Mouse (Mus musculus): Measurements from ENCODE around the gene Itsn2. TPM values are rescaled to one million over a fixed set of nuclear protein-coding genes. Genes with fewer than 3 reads are reported as not detected.

Gene Itsn2
- polyA plus RNA-seq, 1 experiment from 2014 or later = 18.5 TPM

- Histone ChIP-seq H3K4me3 (ENCODE audit: low read depth, low read length) (no peak overlapping the region), H3K4me1 (replicated peaks; ENCODE audit: control insufficient read depth, insufficient read depth, low read length) (no peaks in the 10 kb centered on the region), H3K9me3 (ENCODE audit: control insufficient read depth, low read length) (no peaks in the 10 kb centered on the region), H3K27me3 (ENCODE audit: control insufficient read depth, insufficient read depth, low read length) (no peaks in the 10 kb centered on the region), H3K4me2 (ENCODE audit: low read depth, low read length, severe bottlenecking) (no peak overlapping the region), H3K27ac (ENCODE audit: low read depth, low read length) (no peak overlapping the region), H3K9ac (ENCODE audit: low read length) (no peak overlapping the region), H3K36me3 (ENCODE audit: control insufficient read depth, insufficient read depth, low read length) (no peaks in the 10 kb centered on the region)
- 83% methylated on average over 4 of the region's 4 CpGs for WGBS
- no peak for ATAC-seq (replicated peaks; ENCODE audit: low FRiP score)
- no peak for DNase-seq (ENCODE audit: low spot score)
These were observed 115.9 kb downstream of the Itsn2 start for GRCm38 (mm10) chr12:4708296-4708695.

GRCm38 (mm10) chr12:4708881-4709604 is 116.6 kb downstream of the Itsn2 start:
- ATAC-seq (replicated peaks; ENCODE audit: low FRiP score) = 0 out of 2 replicates have a peak, but pooled peaks have one; percentile 30
- H3K27ac ChIP-seq (ENCODE audit: low read depth, low read length) = no peak overlapping the region
- DNase-seq (ENCODE audit: low spot score) = no peak

GRCm38 (mm10) chr12:4709926-4710325 is 117.5 kb downstream of the Itsn2 start:
- Histone ChIP-seq H3K36me3 (ENCODE audit: control insufficient read depth, insufficient read depth, low read length) (no peaks in the 10 kb centered on the region), H3K27me3 (ENCODE audit: control insufficient read depth, insufficient read depth, low read length) (no peaks in the 10 kb centered on the region), H3K4me1 (replicated peaks; ENCODE audit: control insufficient read depth, insufficient read depth, low read length) (no peaks in the 10 kb centered on the region), H3K9me3 (ENCODE audit: control insufficient read depth, low read length) (no peaks in the 10 kb centered on the region), H3K9ac (ENCODE audit: low read length) (no peak overlapping the region), H3K27ac (ENCODE audit: low read depth, low read length) (no peak overlapping the region), H3K4me3 (ENCODE audit: low read depth, low read length) (no peak overlapping the region), H3K4me2 (ENCODE audit: low read depth, low read length, severe bottlenecking) (no peak overlapping the region)
- WGBS = 87% methylated on average over 7 of the region's 7 CpGs
- DNase-seq (ENCODE audit: low spot score) = no peak
- no peak for ATAC-seq (replicated peaks; ENCODE audit: low FRiP score)

More at GRCm38 (mm10) chr12:4708881-4709604, 116.6 kb downstream of the Itsn2 start:
- no peaks in the 10 kb centered on the region for H3K4me1 ChIP-seq (replicated peaks; ENCODE audit: control insufficient read depth, insufficient read depth, low read length)
- no peak overlapping the region for H3K4me3 ChIP-seq (ENCODE audit: low read depth, low read length)
- no peaks in the 10 kb centered on the region for H3K9me3 ChIP-seq (ENCODE audit: control insufficient read depth, low read length)
- H3K36me3 ChIP-seq (ENCODE audit: control insufficient read depth, insufficient read depth, low read length) = no peaks in the 10 kb centered on the region
- no peak overlapping the region for H3K4me2 ChIP-seq (ENCODE audit: low read depth, low read length, severe bottlenecking)
- 79% methylated on average over 8 of the region's 8 CpGs for WGBS
- H3K27me3 ChIP-seq (ENCODE audit: control insufficient read depth, insufficient read depth, low read length) = no peaks in the 10 kb centered on the region
- H3K9ac ChIP-seq (ENCODE audit: low read length) = no peak overlapping the region

GRCm38 (mm10) chr12:4713361-4713760 is 120.9 kb downstream of the Itsn2 start:
- no peak overlapping the region for H3K4me3 ChIP-seq (ENCODE audit: low read depth, low read length)
- WGBS = 91% methylated on average over 4 of the region's 4 CpGs

GRCm38 (mm10) chr12:4715606-4716005 is 123.2 kb downstream of the Itsn2 start:
- Histone ChIP-seq H3K9me3 (ENCODE audit: control insufficient read depth, low read length) (no peaks in the 10 kb centered on the region), H3K36me3 (ENCODE audit: control insufficient read depth, insufficient read depth, low read length) (no peaks in the 10 kb centered on the region), H3K9ac (ENCODE audit: low read length) (no peak overlapping the region), H3K4me1 (replicated peaks; ENCODE audit: control insufficient read depth, insufficient read depth, low read length) (no peaks in the 10 kb centered on the region), H3K4me3 (ENCODE audit: low read depth, low read length) (no peak overlapping the region), H3K27me3 (ENCODE audit: control insufficient read depth, insufficient read depth, low read length) (no peaks in the 10 kb centered on the region), H3K27ac (ENCODE audit: low read depth, low read length) (no peak overlapping the region), H3K4me2 (ENCODE audit: low read depth, low read length, severe bottlenecking) (no peak overlapping the region)
- DNase-seq (ENCODE audit: low spot score) = no peak
- WGBS = 90% methylated on average over 10 of the region's 10 CpGs
- no peak for ATAC-seq (replicated peaks; ENCODE audit: low FRiP score)

More at GRCm38 (mm10) chr12:4713361-4713760, 120.9 kb downstream of the Itsn2 start:
- Histone ChIP-seq H3K27ac (ENCODE audit: low read depth, low read length) (no peak overlapping the region), H3K36me3 (ENCODE audit: control insufficient read depth, insufficient read depth, low read length) (no peaks in the 10 kb centered on the region), H3K4me2 (ENCODE audit: low read depth, low read length, severe bottlenecking) (no peak overlapping the region), H3K4me1 (replicated peaks; ENCODE audit: control insufficient read depth, insufficient read depth, low read length) (no peaks in the 10 kb centered on the region), H3K9me3 (ENCODE audit: control insufficient read depth, low read length) (no peaks in the 10 kb centered on the region), H3K9ac (ENCODE audit: low read length) (no peak overlapping the region), H3K27me3 (ENCODE audit: control insufficient read depth, insufficient read depth, low read length) (no peaks in the 10 kb centered on the region)
- DNase-seq (ENCODE audit: low spot score) (no peak), ATAC-seq (replicated peaks; ENCODE audit: low FRiP score) (no peak)

- peak; percentile 82 for ATAC-seq (replicated peaks; ENCODE audit: low FRiP score)
- no peak overlapping the region for H3K4me2 ChIP-seq (ENCODE audit: low read depth, low read length, severe bottlenecking)
- H3K27me3 ChIP-seq (ENCODE audit: control insufficient read depth, insufficient read depth, low read length) = no peaks in the 10 kb centered on the region
- no peaks in the 10 kb centered on the region for H3K36me3 ChIP-seq (ENCODE audit: control insufficient read depth, insufficient read depth, low read length)
- H3K4me1 ChIP-seq (replicated peaks; ENCODE audit: control insufficient read depth, insufficient read depth, low read length) = no peaks in the 10 kb centered on the region
- WGBS = 11% methylated on average over 7 of the region's 7 CpGs
- peak; percentile 62 for DNase-seq (ENCODE audit: low spot score)
- no peak overlapping the region for H3K27ac ChIP-seq (ENCODE audit: low read depth, low read length)
- H3K4me3 ChIP-seq (ENCODE audit: low read depth, low read length) = no peak overlapping the region
- H3K9me3 ChIP-seq (ENCODE audit: control insufficient read depth, low read length) = no peaks in the 10 kb centered on the region
- no peak overlapping the region for H3K9ac ChIP-seq (ENCODE audit: low read length)
These were observed 125.0 kb downstream of the Itsn2 start for GRCm38 (mm10) chr12:4717417-4717816.

GRCm38 (mm10) chr12:4719066-4719761 is 126.8 kb downstream of the Itsn2 start:
- Histone ChIP-seq H3K27ac (ENCODE audit: low read depth, low read length) (no peak overlapping the region), H3K4me3 (ENCODE audit: low read depth, low read length) (no peak overlapping the region), H3K4me1 (replicated peaks; ENCODE audit: control insufficient read depth, insufficient read depth, low read length) (no peaks in the 10 kb centered on the region), H3K4me2 (ENCODE audit: low read depth, low read length, severe bottlenecking) (no peak overlapping the region), H3K27me3 (ENCODE audit: control insufficient read depth, insufficient read depth, low read length) (no peaks in the 10 kb centered on the region), H3K36me3 (ENCODE audit: control insufficient read depth, insufficient read depth, low read length) (no peaks in the 10 kb centered on the region), H3K9me3 (ENCODE audit: control insufficient read depth, low read length) (no peaks in the 10 kb centered on the region), H3K9ac (ENCODE audit: low read length) (no peak overlapping the region)
- WGBS = 87% methylated on average over 13 of the region's 13 CpGs
- no peak for ATAC-seq (replicated peaks; ENCODE audit: low FRiP score)
- no peak for DNase-seq (ENCODE audit: low spot score)

GRCm38 (mm10) chr12:4719762-4720754 is 127.6 kb downstream of the Itsn2 start:
- no peaks in the 10 kb centered on the region for H3K9me3 ChIP-seq (ENCODE audit: control insufficient read depth, low read length)
- DNase-seq (ENCODE audit: low spot score) = no peak
- H3K27ac ChIP-seq (ENCODE audit: low read depth, low read length) = no peak overlapping the region
- H3K9ac ChIP-seq (ENCODE audit: low read length) = no peak overlapping the region
- WGBS = 77% methylated on average over 17 of the region's 17 CpGs
- H3K4me3 ChIP-seq (ENCODE audit: low read depth, low read length) = no peak overlapping the region
- H3K27me3 ChIP-seq (ENCODE audit: control insufficient read depth, insufficient read depth, low read length) = no peaks in the 10 kb centered on the region
- no peak overlapping the region for H3K4me2 ChIP-seq (ENCODE audit: low read depth, low read length, severe bottlenecking)
- H3K4me1 ChIP-seq (replicated peaks; ENCODE audit: control insufficient read depth, insufficient read depth, low read length) = no peaks in the 10 kb centered on the region
- ATAC-seq (replicated peaks; ENCODE audit: low FRiP score) = no peak
- no peaks in the 10 kb centered on the region for H3K36me3 ChIP-seq (ENCODE audit: control insufficient read depth, insufficient read depth, low read length)

All from forebrain, embryonic 11.5 days (tissue).